Mouse (Mus musculus): ENCODE data around the gene Ccdc138. TPM values are rescaled to one million over a fixed set of nuclear protein-coding genes. Genes with fewer than 3 reads are reported as not detected.
"Not testable (repeated sequence)": the region's sequence is repeated elsewhere in the genome, so short reads cannot be mapped to it uniquely, and the experiment has no call there.

Ccdc138 gene
- polyA plus RNA-seq, 2 experiments: 4.9 to 5.9 TPM

DNA sequence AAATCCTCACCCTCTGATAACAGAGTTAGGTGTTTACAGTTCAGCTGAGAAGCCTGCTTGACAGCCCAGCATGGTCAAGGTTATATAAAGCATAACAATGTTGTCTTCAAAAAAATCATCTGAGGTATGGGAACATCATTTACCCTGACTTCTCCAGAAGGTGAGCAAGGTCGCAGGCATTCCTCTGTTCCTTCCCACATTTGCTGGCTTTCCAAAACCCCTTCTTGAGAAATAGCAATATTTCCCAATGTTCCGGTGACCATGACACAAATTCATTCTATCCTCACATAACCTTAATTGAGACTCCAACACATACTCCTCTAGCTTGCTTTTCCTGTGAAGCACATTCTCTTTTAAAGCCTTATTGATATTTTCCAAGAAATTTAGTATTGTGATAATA is 768 bp downstream of the Ccdc138 start:
- Histone ChIP-seq H3K27me3 (ENCODE audit: control insufficient read depth, insufficient read depth, low read length) (no peaks in the 10 kb centered on the region), H3K9me3 (ENCODE audit: control insufficient read depth, low read length) (no peaks in the 10 kb centered on the region), H3K9ac (ENCODE audit: low read depth, low read length, severe bottlenecking) (peak overlapping the region; percentile 73), H3K27ac (replicated peaks; ENCODE audit: low read depth, low read length) (peak overlapping the region; percentile 89; the same call in 1 of the 2 replicates), H3K4me2 (replicated peaks; ENCODE audit: low read depth, low read length, severe bottlenecking) (peak overlapping the region; percentile 60), H3K36me3 (ENCODE audit: control insufficient read depth, insufficient read depth, low read length) (peaks cover 13% of the 10 kb centered on the region), H3K4me3 (replicated peaks; ENCODE audit: low read length) (peak overlapping the region; percentile 73), H3K4me1 (ENCODE audit: control insufficient read depth, insufficient read depth, low read length) (peaks cover 10% of the 10 kb centered on the region)
- WGBS: 60% methylated on average over 2 of the region's 2 CpGs
- TF ChIP-seq POLR2A (IDR thresholded peaks at IDR 0.05; ENCODE audit: borderline replicate concordance, extremely low read depth, insufficient read depth, insufficient read length): no peak
- ATAC-seq (ENCODE audit: low FRiP score, low read depth) (no peak), DNase-seq (ENCODE audit: low spot score) (no peak)

DNA sequence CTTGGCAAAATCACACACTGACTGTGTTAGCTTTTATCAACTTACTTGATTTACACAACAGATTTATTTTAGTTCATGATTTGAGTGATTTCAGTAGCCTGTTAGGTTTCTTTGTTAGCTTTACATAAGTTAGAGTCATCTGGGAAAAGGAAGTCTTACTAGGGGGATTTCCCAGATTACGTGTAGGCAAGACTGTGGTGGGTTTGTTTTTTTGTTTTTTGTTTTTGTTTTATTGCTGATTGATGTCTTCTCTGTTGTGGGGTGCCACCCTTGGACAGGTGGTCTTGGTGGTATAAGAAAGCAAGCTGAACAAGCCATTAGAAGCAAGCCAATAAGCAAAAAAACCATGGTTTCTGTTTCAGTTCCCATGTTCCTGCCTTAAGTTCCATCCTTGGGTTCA is 31.6 kb downstream of the Ccdc138 start:
- Histone ChIP-seq H3K4me1 (ENCODE audit: control insufficient read depth, insufficient read depth, low read length) (no peaks in the 10 kb centered on the region), H3K27me3 (ENCODE audit: control insufficient read depth, insufficient read depth, low read length) (no peaks in the 10 kb centered on the region), H3K9me3 (ENCODE audit: control insufficient read depth, low read length) (no peaks in the 10 kb centered on the region; the same call in 1 of the 2 replicates), H3K4me3 (replicated peaks; ENCODE audit: low read length) (no peak overlapping the region), H3K4me2 (replicated peaks; ENCODE audit: low read depth, low read length, severe bottlenecking) (no peak overlapping the region), H3K9ac (ENCODE audit: low read depth, low read length, severe bottlenecking) (no peak overlapping the region), H3K27ac (replicated peaks; ENCODE audit: low read depth, low read length) (no peak overlapping the region), H3K36me3 (ENCODE audit: control insufficient read depth, insufficient read depth, low read length) (peaks cover 16% of the 10 kb centered on the region; the same call in 1 of the 2 replicates)
- DNase-seq (ENCODE audit: low spot score): no peak
- WGBS: 75% methylated on average over 1 of the region's 1 CpGs
- no peak for ATAC-seq (ENCODE audit: low FRiP score, low read depth)
- TF ChIP-seq POLR2A (IDR thresholded peaks at IDR 0.05; ENCODE audit: borderline replicate concordance, extremely low read depth, insufficient read depth, insufficient read length): no peak

DNA sequence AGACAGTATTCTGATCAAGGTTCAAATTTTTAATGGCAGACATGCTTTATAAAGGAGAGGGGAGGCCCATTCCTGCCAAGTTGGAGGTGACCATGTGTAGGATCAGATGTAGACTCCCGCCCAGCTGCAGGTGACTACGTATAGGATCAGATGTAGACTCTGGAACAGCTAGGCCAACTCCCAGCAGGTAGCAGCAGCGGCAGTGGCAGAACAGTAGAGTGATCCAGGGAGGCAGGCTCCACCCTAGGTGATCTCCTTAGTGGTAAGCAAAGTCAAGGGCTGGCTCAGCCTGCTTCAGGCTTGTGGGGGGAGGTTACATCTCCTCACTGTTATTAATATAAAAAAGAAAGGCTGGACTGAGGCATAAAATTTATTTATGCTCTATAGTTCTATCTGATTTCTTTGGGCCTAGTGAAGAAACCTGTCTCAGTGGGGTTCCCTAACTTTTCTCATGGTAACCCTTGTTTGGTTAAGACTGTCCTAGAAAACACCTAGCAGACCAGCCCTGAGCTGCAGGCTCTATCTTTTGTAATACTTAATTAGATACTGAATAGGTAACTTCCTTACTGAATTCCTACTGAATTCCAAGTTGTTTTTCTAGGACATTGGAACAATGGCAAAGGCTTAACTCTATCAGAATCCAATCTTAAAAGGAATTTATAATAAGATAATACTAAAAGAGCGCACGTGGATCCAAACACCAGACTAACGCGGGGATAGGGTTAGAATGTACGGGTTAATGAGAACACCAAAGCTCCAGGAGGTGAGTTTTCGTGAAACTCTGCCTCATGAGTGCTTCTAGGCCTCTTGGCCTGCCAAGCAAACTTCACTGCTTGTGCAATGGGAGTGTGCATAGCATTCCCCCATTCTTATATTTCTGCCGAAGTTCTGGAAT is 33.4 kb downstream of the Ccdc138 start:
- Histone ChIP-seq H3K27ac (replicated peaks; ENCODE audit: low read depth, low read length) (no peak overlapping the region), H3K9me3 (ENCODE audit: control insufficient read depth, low read length) (no peaks in the 10 kb centered on the region; the same call in 1 of the 2 replicates), H3K4me2 (replicated peaks; ENCODE audit: low read depth, low read length, severe bottlenecking) (no peak overlapping the region), H3K4me1 (ENCODE audit: control insufficient read depth, insufficient read depth, low read length) (no peaks in the 10 kb centered on the region), H3K9ac (ENCODE audit: low read depth, low read length, severe bottlenecking) (no peak overlapping the region), H3K36me3 (ENCODE audit: control insufficient read depth, insufficient read depth, low read length) (peaks cover 16% of the 10 kb centered on the region; the same call in 1 of the 2 replicates), H3K4me3 (replicated peaks; ENCODE audit: low read length) (no peak overlapping the region), H3K27me3 (ENCODE audit: control insufficient read depth, insufficient read depth, low read length) (no peaks in the 10 kb centered on the region)
- WGBS: 88% methylated on average over 10 of the region's 10 CpGs
- DNase-seq (ENCODE audit: low spot score) (no peak), ATAC-seq (ENCODE audit: low FRiP score, low read depth) (no peak)
- no peak for TF ChIP-seq POLR2A (IDR thresholded peaks at IDR 0.05; ENCODE audit: borderline replicate concordance, extremely low read depth, insufficient read depth, insufficient read length)

DNA sequence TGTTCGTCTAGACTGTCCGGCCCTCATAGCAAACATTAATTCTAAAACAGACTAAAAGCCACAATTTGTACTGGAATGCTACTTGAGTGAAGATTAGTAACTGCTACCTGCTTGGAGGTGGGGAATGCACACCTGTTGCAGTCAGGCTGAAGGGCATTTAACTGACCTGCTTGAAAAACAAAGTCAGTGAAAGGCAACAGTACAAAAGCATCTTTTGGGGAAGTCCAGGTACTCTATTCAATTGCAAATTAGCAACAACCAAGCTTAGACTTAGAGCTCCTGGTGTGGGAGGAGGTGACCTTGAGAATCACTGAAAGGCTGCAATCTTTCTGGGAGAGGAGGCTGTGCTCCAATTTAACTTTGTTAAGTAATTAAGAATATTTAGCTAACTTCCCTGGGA is 34.4 kb downstream of the Ccdc138 start:
- 90% methylated on average over 2 of the region's 2 CpGs for WGBS
- Histone ChIP-seq H3K4me3 (replicated peaks; ENCODE audit: low read length) (no peak overlapping the region), H3K9me3 (ENCODE audit: control insufficient read depth, low read length) (no peaks in the 10 kb centered on the region; the same call in 1 of the 2 replicates), H3K27me3 (ENCODE audit: control insufficient read depth, insufficient read depth, low read length) (no peaks in the 10 kb centered on the region), H3K9ac (ENCODE audit: low read depth, low read length, severe bottlenecking) (no peak overlapping the region), H3K36me3 (ENCODE audit: control insufficient read depth, insufficient read depth, low read length) (peaks cover 16% of the 10 kb centered on the region; the same call in 1 of the 2 replicates), H3K4me2 (replicated peaks; ENCODE audit: low read depth, low read length, severe bottlenecking) (no peak overlapping the region), H3K27ac (replicated peaks; ENCODE audit: low read depth, low read length) (no peak overlapping the region), H3K4me1 (ENCODE audit: control insufficient read depth, insufficient read depth, low read length) (no peaks in the 10 kb centered on the region)
- TF ChIP-seq POLR2A (IDR thresholded peaks at IDR 0.05; ENCODE audit: borderline replicate concordance, extremely low read depth, insufficient read depth, insufficient read length): no peak
- no peak for DNase-seq (ENCODE audit: low spot score)
- ATAC-seq (ENCODE audit: low FRiP score, low read depth): no peak

DNA sequence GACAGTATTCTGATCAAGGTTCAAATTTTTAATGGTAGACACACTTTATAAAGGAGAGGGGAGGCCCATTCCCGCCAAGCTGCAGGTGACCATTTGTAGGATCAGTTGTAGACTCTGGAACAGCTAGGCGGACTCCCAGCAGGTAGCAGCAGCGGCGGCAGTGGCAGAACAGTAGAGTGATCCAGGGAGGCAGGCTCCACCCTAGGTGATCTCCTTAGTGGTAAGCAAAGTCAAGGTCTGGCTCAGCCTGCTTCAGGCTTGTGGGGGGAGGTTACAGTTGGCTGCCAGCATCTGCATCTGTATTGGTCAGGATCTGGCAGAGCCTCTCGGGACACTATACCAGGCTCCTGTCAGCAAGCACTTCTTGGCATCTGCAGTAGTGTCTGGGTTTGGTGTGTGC is 38.5 kb downstream of the Ccdc138 start:
- H3K9me3 ChIP-seq (ENCODE audit: control insufficient read depth, low read length); H3K27me3 ChIP-seq (ENCODE audit: control insufficient read depth, insufficient read depth, low read length); H3K4me1 ChIP-seq (ENCODE audit: control insufficient read depth, insufficient read depth, low read length); DNase-seq (ENCODE audit: low spot score); H3K4me3 ChIP-seq (replicated peaks; ENCODE audit: low read length); H3K4me2 ChIP-seq (replicated peaks; ENCODE audit: low read depth, low read length, severe bottlenecking); ATAC-seq (ENCODE audit: low FRiP score, low read depth); H3K27ac ChIP-seq (replicated peaks; ENCODE audit: low read depth, low read length); H3K9ac ChIP-seq (ENCODE audit: low read depth, low read length, severe bottlenecking): not testable (repeated sequence)
- H3K36me3 ChIP-seq (ENCODE audit: control insufficient read depth, insufficient read depth, low read length): peaks cover 11% of the 10 kb centered on the region
- WGBS: 90% methylated on average over 5 of the region's 5 CpGs

Data from limb, embryonic 14.5 days (tissue).